Mouse (Mus musculus) spleen, adult 2 months (tissue): ENCODE data around the gene 1700025B11Rik.
"Not testable (repeated sequence)": the region's sequence is repeated elsewhere in the genome, so short reads cannot be mapped to it uniquely, and the experiment has no call there.

Experiments
- CTCF ChIP-seq: fragments of 200-500 bp; IDR thresholded peaks from 2 replicates; pipeline ENCODE4 v1.5.1; 2011; ENCODE audit warnings: mild to moderate bottlenecking, inconsistent platforms; ENCODE audit not compliant: insufficient read depth, insufficient read length, insufficient replicate concordance; ENCODE audit errors: extremely low read depth
- POLR2A ChIP-seq: fragments of 200-500 bp; IDR thresholded peaks from 2 replicates; pipeline ENCODE4 v1.6.1; 2011; ENCODE audit warnings: low read depth, low read length, inconsistent platforms

DNA sequence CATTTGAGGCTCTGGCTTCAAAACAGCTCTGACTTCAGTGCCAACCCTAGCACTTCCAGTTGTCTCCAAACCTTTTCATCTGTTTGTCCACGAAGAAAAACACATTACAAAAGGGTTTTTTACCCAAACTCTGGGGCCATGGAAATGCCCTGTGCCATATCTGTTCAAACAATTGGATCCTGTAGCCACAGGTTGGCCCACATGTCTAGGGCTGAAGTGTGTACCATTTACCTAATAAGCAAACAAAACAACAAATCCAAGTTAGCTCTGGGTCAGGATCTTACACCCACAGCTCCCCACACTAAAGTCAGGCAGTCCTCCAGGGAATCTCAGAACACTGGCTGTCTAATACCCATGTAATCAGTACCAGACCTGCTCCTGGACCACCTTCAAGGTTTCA, 22.5 kb downstream of the 1700025B11Rik start:
- not testable (repeated sequence) for TF ChIP-seq POLR2A, CTCF
